Mouse (Mus musculus) testis, adult 2 months (tissue): ENCODE data around the gene Itpr2. TPM values are rescaled to one million over a fixed set of nuclear protein-coding genes. Genes with fewer than 3 reads are reported as not detected.

Experiments used
- H3K27ac ChIP-seq: fragments of 200-500 bp; 2 replicates; pipeline ENCODE4 v1.5.1; 2012; ENCODE audit warnings: low read depth, low read length; ENCODE audit not compliant: control insufficient read depth, insufficient read depth
- H3K27me3 ChIP-seq: fragments of 200-500 bp; 2 replicates; pipeline ENCODE4 v1.6.1; 2012; ENCODE audit warnings: mild to moderate bottlenecking, low read length, moderate library complexity; ENCODE audit not compliant: control insufficient read depth, insufficient read depth
- H3K36me3 ChIP-seq: fragments of 200-500 bp; 2 replicates; pipeline ENCODE4 v1.6.1; 2012; ENCODE audit warnings: mild to moderate bottlenecking, low read length; ENCODE audit not compliant: control insufficient read depth, insufficient read depth
- H3K4me1 ChIP-seq: fragments of 200-500 bp; 2 replicates; pipeline ENCODE4 v1.6.1; 2012; ENCODE audit warnings: low read length; ENCODE audit not compliant: control insufficient read depth, insufficient read depth
- H3K4me3 ChIP-seq: fragments of 200-500 bp; 2 replicates; pipeline ENCODE4 v1.5.1; 2012; ENCODE audit warnings: low read depth, mild to moderate bottlenecking, low read length, moderate library complexity, mixed read lengths; ENCODE audit not compliant: control insufficient read depth
- CTCF ChIP-seq: fragments of 200-500 bp; IDR thresholded peaks from 2 replicates; pipeline ENCODE4 v1.5.1; 2012; ENCODE audit warnings: low read depth, mild to moderate bottlenecking, inconsistent platforms, low read length, moderate library complexity; ENCODE audit not compliant: control insufficient read depth, insufficient read depth, insufficient replicate concordance
- POLR2A ChIP-seq: fragments of 200-500 bp; IDR thresholded peaks from 2 replicates; pipeline ENCODE4 v1.6.1; 2012; ENCODE audit warnings: low read depth, mild to moderate bottlenecking, inconsistent platforms, low read length, moderate library complexity; ENCODE audit not compliant: control insufficient read depth
- polyA plus RNA-seq: library from polyadenylated mRNA; depleted of rRNA; stranded (reverse); fragments of >200 nt; gene quantifications from 2 replicates; pipeline ENCODE4 v1.2.3, GENCODE M21; 2012; rRNA removed

Itpr2 gene
- polyA plus RNA-seq, 1 experiment, result 6.9 TPM

DNA sequence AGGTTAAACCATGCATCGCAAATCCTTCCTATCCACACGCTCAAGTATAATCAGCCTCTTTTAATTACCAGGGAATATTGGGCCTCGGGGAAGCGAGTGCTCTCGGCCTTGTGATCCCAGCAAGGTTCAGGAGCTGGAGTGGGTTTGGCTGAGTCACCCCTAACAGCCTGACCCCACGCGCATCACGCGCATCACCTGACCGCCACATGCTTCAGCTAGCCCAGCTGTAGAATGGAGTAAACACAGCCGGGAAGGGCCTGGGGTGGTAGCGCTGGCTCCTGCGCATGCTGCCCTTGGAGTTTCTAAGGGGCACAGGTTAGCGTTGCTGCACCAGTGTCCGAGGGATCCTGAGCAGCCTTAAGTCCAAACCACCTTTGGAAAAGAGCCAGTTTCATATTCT, 423.9 kb downstream of the Itpr2 start:
- no peaks in the 10 kb centered on the region for H3K36me3 ChIP-seq
- no peak overlapping the region for H3K4me3 ChIP-seq
- TF ChIP-seq CTCF, result no peak
- no peak for TF ChIP-seq POLR2A
- no peak overlapping the region for H3K27ac ChIP-seq
- peaks cover 6% of the 10 kb centered on the region for H3K4me1 ChIP-seq
- no peaks in the 10 kb centered on the region for H3K27me3 ChIP-seq

GRCm38 (mm10) chr6:146077124-146077889, 424.7 kb downstream of the Itpr2 start:
- Histone ChIP-seq H3K27me3 (no peaks in the 10 kb centered on the region), H3K4me3 (no peak overlapping the region), H3K27ac (no peak overlapping the region), H3K36me3 (no peaks in the 10 kb centered on the region), H3K4me1 (peaks cover 6% of the 10 kb centered on the region)
- TF ChIP-seq POLR2A, result no peak
- TF ChIP-seq CTCF, result no peak

DNA sequence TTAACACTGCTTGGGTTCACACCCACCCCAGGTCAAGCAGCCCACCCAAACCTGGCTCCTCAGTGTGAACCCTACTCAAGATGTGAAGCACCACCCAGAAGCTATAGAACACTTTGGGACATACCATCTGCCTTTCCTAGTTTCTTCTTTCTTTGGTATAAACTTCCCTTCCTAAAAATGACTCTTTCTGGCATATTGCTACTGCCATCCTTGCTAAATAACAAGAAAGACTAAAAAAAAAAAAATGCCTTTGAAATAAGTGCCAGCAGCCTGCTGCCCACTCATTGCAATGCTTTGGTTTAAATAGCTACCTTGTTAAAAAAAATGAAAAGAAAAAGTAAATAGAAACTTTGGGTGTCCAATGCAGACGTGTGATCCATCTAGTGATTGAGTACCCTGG, 429.2 kb downstream of the Itpr2 start:
- Histone ChIP-seq H3K27me3 (no peaks in the 10 kb centered on the region), H3K4me1 (no peaks in the 10 kb centered on the region), H3K27ac (no peak overlapping the region), H3K36me3 (no peaks in the 10 kb centered on the region), H3K4me3 (no peak overlapping the region)
- no peak for TF ChIP-seq CTCF
- TF ChIP-seq POLR2A, result no peak

DNA sequence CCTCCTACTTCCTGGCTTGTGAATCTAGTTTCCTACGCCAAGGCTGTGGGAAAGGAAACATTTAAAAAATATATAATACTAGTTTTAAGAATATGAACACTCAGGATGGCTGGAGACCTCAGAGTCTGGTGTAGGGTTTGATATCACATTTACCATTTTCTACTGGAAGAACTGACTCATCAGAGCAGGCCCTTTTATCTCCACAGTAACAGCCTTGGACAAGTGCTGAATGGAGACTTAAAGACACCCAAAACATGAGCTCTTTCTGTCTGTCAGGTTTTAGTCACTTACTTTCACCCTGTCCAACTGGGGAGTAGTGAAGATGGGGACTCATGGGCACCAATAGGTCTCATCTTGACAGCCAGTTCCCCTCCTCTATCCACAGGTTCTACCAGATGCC, 430.1 kb downstream of the Itpr2 start:
- no peaks in the 10 kb centered on the region for H3K27me3 ChIP-seq
- no peak overlapping the region for H3K4me3 ChIP-seq
- H3K4me1 ChIP-seq, result no peaks in the 10 kb centered on the region
- no peaks in the 10 kb centered on the region for H3K36me3 ChIP-seq
- TF ChIP-seq POLR2A (no peak), CTCF (no peak)
- H3K27ac ChIP-seq, result no peak overlapping the region

Other genes starting within 250 kb of the Itpr2 start
- 154 and 181 TPM in 2 replicates for gene Fgfr1op2, start 75.0 kb upstream of the Itpr2 start, polyA plus RNA-seq
- gene Ints13, start 75.6 kb upstream of the Itpr2 start, polyA plus RNA-seq, result 34.5 and 41.8 TPM in 2 replicates
- gene Med21, start 140.3 kb upstream of the Itpr2 start, polyA plus RNA-seq, result 50.0 and 58.3 TPM in 2 replicates
- gene Tm7sf3, start 140.6 kb upstream of the Itpr2 start, polyA plus RNA-seq, result 4.8 and 6.5 TPM in 2 replicates
- gene Stk38l, start 222.8 kb upstream of the Itpr2 start, polyA plus RNA-seq, result 2.7 and 3.8 TPM in 2 replicates